Mouse (Mus musculus) CH12.LX (cell line): ENCODE results near the gene Tpte. TPM values are rescaled to one million over a fixed set of nuclear protein-coding genes. Genes with fewer than 3 reads are reported as not detected.

ENCODE experiments used
- DNase-seq: peaks from one replicate; pipeline ENCODE4 v3.0.0-alpha.2; 2013; ENCODE audit errors: extremely low read depth
- H3K27ac ChIP-seq: 2 replicates; pipeline ENCODE4 v1.5.1; 2012; ENCODE audit warnings: low read depth, mild to moderate bottlenecking, control low read depth, moderate library complexity; ENCODE audit not compliant: insufficient read depth
- H3K27me3 ChIP-seq: replicated peaks from 2 replicates; pipeline ENCODE3; 2012; ENCODE audit warnings: inconsistent platforms
- H3K36me3 ChIP-seq, 2 experiments: replicated peaks in 1 of 2; 2 replicates each; pipeline versions ENCODE3 to v1.6.1; 2012; ENCODE audit warnings: inconsistent platforms in 1 of 2, low read length in 1 of 2, mild to moderate bottlenecking in 1 of 2, mixed read lengths in 1 of 2, moderate library complexity in 1 of 2; ENCODE audit not compliant: control insufficient read depth in 1 of 2, insufficient read depth in 1 of 2
- H3K4me1 ChIP-seq, 2 experiments: 2 replicates each; pipeline ENCODE4 v1.6.1; 2012; ENCODE audit warnings: inconsistent platforms in 1 of 2, moderate library complexity in 1 of 2; ENCODE audit not compliant: insufficient read depth in 2 of 2, control insufficient read depth in 1 of 2
- H3K4me2 ChIP-seq: 2 replicates; pipeline ENCODE4 v1.6.1; 2012; ENCODE audit warnings: low read depth, mild to moderate bottlenecking, control low read depth; ENCODE audit not compliant: poor library complexity, insufficient read depth, severe bottlenecking
- H3K4me3 ChIP-seq, 3 experiments: fragments of 150-350 bp in 1 of 3; sonication (generic) in 1 of 3; replicated peaks in 1 of 3; 2 replicates each; pipeline versions ENCODE3 to v1.5.1; 2011 to 2012; ENCODE audit warnings: low read depth in 2 of 3, low read length in 2 of 3, mild to moderate bottlenecking in 2 of 3, moderate library complexity in 2 of 3, control low read depth in 1 of 3, improper control_type of control experiment in 1 of 3, inconsistent platforms in 1 of 3, mixed read lengths in 1 of 3; ENCODE audit not compliant: poor library complexity in 1 of 3
- H3K79me2 ChIP-seq: replicated peaks from 2 replicates; pipeline ENCODE4 v1.6.1; 2012; ENCODE audit warnings: mild to moderate bottlenecking, moderate library complexity; ENCODE audit not compliant: control insufficient read depth, poor library complexity, insufficient read depth, severe bottlenecking; ENCODE audit errors: extremely low read depth
- H3K9ac ChIP-seq: 2 replicates; pipeline ENCODE4 v1.6.1; 2012; ENCODE audit warnings: low read depth, mild to moderate bottlenecking, control low read depth, moderate library complexity; ENCODE audit not compliant: insufficient read depth
- H3K9me3 ChIP-seq: replicated peaks from 2 replicates; pipeline ENCODE3; 2012; ENCODE audit warnings: low read length, inconsistent platforms, mixed read lengths
- BHLHE40 ChIP-seq: IDR thresholded peaks from 2 replicates; pipeline ENCODE4 v1.6.1; 2011; ENCODE audit warnings: mild to moderate bottlenecking, low read depth, low read length, improper control_type of control experiment
- CHD1 ChIP-seq: IDR thresholded peaks from 2 replicates; pipeline ENCODE4 v1.6.1; 2012; ENCODE audit warnings: low read depth, low read length, improper control_type of control experiment, inconsistent platforms
- CTCF ChIP-seq, 2 experiments: IDR thresholded peaks in 1 of 2; conservative IDR thresholded peaks in 1 of 2; 2 replicates each; pipeline ENCODE4 v1.5.1; 2011 to 2012; ENCODE audit warnings: low read depth in 2 of 2, low read length in 2 of 2, improper control_type of control experiment in 1 of 2, inconsistent platforms in 1 of 2, mild to moderate bottlenecking in 1 of 2, moderate library complexity in 1 of 2
- E2F4 ChIP-seq: IDR thresholded peaks from 2 replicates; pipeline ENCODE4 v1.6.1; 2011; ENCODE audit warnings: low read depth, low read length, improper control_type of control experiment; ENCODE audit not compliant: insufficient replicate concordance
- EP300 ChIP-seq: IDR thresholded peaks from 2 replicates; pipeline ENCODE4 v1.6.1; 2011; ENCODE audit warnings: low read length, improper control_type of control experiment
- ETS1 ChIP-seq: conservative IDR thresholded peaks from 2 replicates; pipeline ENCODE4 v1.6.1; 2012; ENCODE audit warnings: low read depth, mild to moderate bottlenecking, inconsistent platforms, low read length, improper control_type of control experiment, moderate library complexity
- HCFC1 ChIP-seq: IDR thresholded peaks from 2 replicates; pipeline ENCODE4 v1.6.1; 2012; ENCODE audit warnings: low read depth, mild to moderate bottlenecking, inconsistent platforms, low read length, improper control_type of control experiment
- IRF4 ChIP-seq: IDR thresholded peaks from 2 replicates; pipeline ENCODE4 v1.6.1; 2014; ENCODE audit warnings: low read depth, mild to moderate bottlenecking, inconsistent platforms, low read length, improper control_type of control experiment
- JUN ChIP-seq: IDR thresholded peaks from 2 replicates; pipeline ENCODE4 v1.6.1; 2011; ENCODE audit warnings: low read depth, mild to moderate bottlenecking, low read length, improper control_type of control experiment, moderate library complexity; ENCODE audit not compliant: insufficient read depth
- JUND ChIP-seq: conservative IDR thresholded peaks from 2 replicates; pipeline ENCODE4 v1.6.1; 2011; ENCODE audit warnings: low read depth, low read length, improper control_type of control experiment
- KAT2A ChIP-seq: IDR thresholded peaks from 2 replicates; pipeline ENCODE4 v1.6.1; 2012; ENCODE audit warnings: low read length, improper control_type of control experiment, inconsistent platforms; ENCODE audit not compliant: insufficient replicate concordance
- MAFK ChIP-seq: IDR thresholded peaks from 2 replicates; pipeline ENCODE4 v1.6.1; 2011; ENCODE audit warnings: low read length, improper control_type of control experiment; ENCODE audit not compliant: insufficient replicate concordance
- MAZ ChIP-seq: IDR thresholded peaks from 2 replicates; pipeline ENCODE4 v1.6.1; 2012; ENCODE audit warnings: low read depth, mild to moderate bottlenecking, inconsistent platforms, low read length, improper control_type of control experiment, moderate library complexity
- NELFE ChIP-seq: IDR thresholded peaks from 2 replicates; pipeline ENCODE4 v1.6.1; 2011; ENCODE audit warnings: low read depth, low read length, improper control_type of control experiment
- NRF1 ChIP-seq: IDR thresholded peaks from 2 replicates; pipeline ENCODE4 v1.6.1; 2014; ENCODE audit warnings: low read depth, mild to moderate bottlenecking, inconsistent platforms, low read length, improper control_type of control experiment, moderate library complexity
- PAX5 ChIP-seq: IDR thresholded peaks from 2 replicates; pipeline ENCODE4 v1.6.1; 2012; ENCODE audit warnings: low read length, inconsistent platforms, mixed read lengths
- POLR2A ChIP-seq: IDR thresholded peaks from 2 replicates; pipeline ENCODE4 v1.6.1; 2011; ENCODE audit warnings: low read depth, mild to moderate bottlenecking, improper control_type of control experiment, low read length
- POLR2AphosphoS2 ChIP-seq: IDR thresholded peaks from 2 replicates; pipeline ENCODE4 v1.6.1; 2011; ENCODE audit warnings: low read depth, low read length, improper control_type of control experiment
- RAD21 ChIP-seq: IDR thresholded peaks from 2 replicates; pipeline ENCODE4 v1.6.1; 2011; ENCODE audit warnings: low read depth, mild to moderate bottlenecking, low read length, improper control_type of control experiment, moderate library complexity
- RCOR1 ChIP-seq: conservative IDR thresholded peaks from 2 replicates; pipeline ENCODE4 v1.6.1; 2012; ENCODE audit warnings: low read depth, mild to moderate bottlenecking, inconsistent platforms, low read length, improper control_type of control experiment
- SIN3A ChIP-seq: IDR thresholded peaks from 2 replicates; pipeline ENCODE4 v1.6.1; 2012; ENCODE audit warnings: low read length, improper control_type of control experiment, inconsistent platforms
- SMC3 ChIP-seq: IDR thresholded peaks from 2 replicates; pipeline ENCODE4 v1.6.1; 2011; ENCODE audit warnings: low read depth, low read length, improper control_type of control experiment
- TBP ChIP-seq: conservative IDR thresholded peaks from 2 replicates; pipeline ENCODE4 v1.6.1; 2011; ENCODE audit warnings: low read depth, low read length, improper control_type of control experiment
- TCF12 ChIP-seq: IDR thresholded peaks from 2 replicates; pipeline ENCODE4 v1.6.1; 2014; ENCODE audit warnings: low read depth, mild to moderate bottlenecking, inconsistent platforms, low read length, improper control_type of control experiment
- USF2 ChIP-seq: conservative IDR thresholded peaks from 2 replicates; pipeline ENCODE4 v1.6.1; 2011; ENCODE audit warnings: low read depth, low read length, improper control_type of control experiment
- dilution Hi-C: fragments of 300-500 bp; cut with MboI; formaldehyde crosslinking; loops from 2 replicates; pipeline ENCODE4 v1.14.3; 2020; ENCODE audit warnings: low sequenced_read_pairs; ENCODE audit not compliant: extremely low pct_unique_long_range_greater_than_20kb, extremely low pct_ligation_motif_present
- in situ Hi-C: fragments of 300-500 bp; cut with MboI; formaldehyde crosslinking; loops from 3 replicates; pipeline ENCODE4 v1.14.3; 2019; ENCODE audit warnings: low sequenced_read_pairs, low pct_ligation_motif_present, low pct_unique_long_range_greater_than_20kb, mixed read lengths
- polyA plus RNA-seq: library from polyadenylated mRNA; unstranded; fragments of >175 nt; gene quantifications from 2 replicates; pipeline ENCODE4 v1.2.1, GENCODE M21; 2012; ENCODE audit warnings: low read depth; ENCODE audit not compliant: insufficient read length
- total RNA-seq, 2 experiments: library from RNA; depleted of rRNA; stranded (reverse); fragments of 300-350 nt in 1 of 2; fragments of >200 nt in 1 of 2; gene quantifications; 2 replicates each; pipeline ENCODE4 v1.2.3; 2012 to 2014

The Tpte gene
- total RNA-seq (2012; rRNA removed) (not detected in 2 replicates), total RNA-seq (2014; rRNA removed) (not detected in 2 replicates), polyA plus RNA-seq (not detected in 2 replicates)

DNA sequence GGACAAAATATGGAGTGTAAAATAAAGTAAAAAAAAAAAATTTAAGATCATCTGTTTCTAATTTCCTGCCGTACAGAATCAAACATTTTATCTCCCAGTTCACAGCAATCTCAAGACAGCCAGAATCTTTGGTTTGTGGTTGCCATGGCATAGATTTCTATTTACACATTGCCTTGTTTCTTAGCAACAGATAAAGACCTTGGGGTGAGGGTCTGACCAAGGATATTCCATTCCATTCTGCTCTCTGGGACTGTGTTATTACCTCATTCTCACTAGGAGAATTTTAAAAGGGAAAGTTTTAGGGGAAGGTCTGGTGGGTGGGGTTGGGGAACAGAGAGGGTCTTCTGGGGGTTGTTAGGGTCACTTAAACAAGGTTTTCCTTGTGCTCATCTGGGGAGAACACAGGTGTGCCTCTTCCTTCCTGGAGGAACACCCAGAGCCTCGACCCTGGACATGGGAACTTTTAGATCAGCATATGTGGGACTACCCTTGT lies at the start of gene Tpte:
Gene Tpte (plus strand): TSS at position 443 of the 493 bp plus-strand sequence.
- dilution Hi-C loops (no loop called here), in situ Hi-C loops (no loop called here)
- Histone ChIP-seq H3K36me3 (no peaks in the 10 kb centered on the region), H3K4me1 (no peaks in the 10 kb centered on the region), H3K4me2 (no peak within 1 kb of the TSS), H3K27me3 (no peaks in the 10 kb centered on the region), H3K27ac (no peak within 1 kb of the TSS), H3K9ac (no peak within 1 kb of the TSS), H3K9me3 (peaks cover 2% of the 10 kb centered on the region), H3K79me2 (no peaks in the 10 kb centered on the region), H3K4me3 (no peak within 1 kb of the TSS)
- DNase-seq: no peak
- TF ChIP-seq KAT2A: no peak
- TF ChIP-seq CTCF (conservative IDR thresholded peaks at IDR 0.05 in 1 of 2, IDR thresholded peaks at IDR 0.05 in 1 of 2; ENCODE audit: low read depth in 2 of 2, low read length in 2 of 2): no peak
- no peak for TF ChIP-seq JUN
- no peak for TF ChIP-seq RAD21
- TF ChIP-seq CHD1: no peak
- TF ChIP-seq BHLHE40: no peak
- no peak for TF ChIP-seq TBP
- no peak for TF ChIP-seq JUND
- TF ChIP-seq HCFC1: no peak
- no peak for TF ChIP-seq MAFK
- no peak for TF ChIP-seq RCOR1
- no peak for TF ChIP-seq SMC3

DNA sequence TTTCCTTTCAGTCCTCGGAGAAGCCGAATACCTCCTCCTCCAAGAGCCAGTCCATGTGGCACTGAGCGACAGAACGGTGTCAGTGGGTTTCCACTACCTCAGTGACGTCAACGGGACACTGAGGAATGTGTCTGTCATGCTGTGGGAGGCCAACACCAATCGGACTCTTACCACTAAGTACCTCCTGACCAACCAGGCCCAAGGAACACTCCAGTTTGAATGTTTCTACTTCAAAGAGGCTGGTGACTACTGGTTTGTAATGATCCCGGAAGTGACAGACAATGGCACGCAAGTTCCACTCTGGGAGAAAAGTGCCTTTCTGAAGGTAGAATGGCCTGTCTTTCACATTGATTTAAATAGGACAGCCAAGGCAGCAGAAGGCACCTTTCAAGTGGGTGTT lies 40.3 kb upstream of the Tpte start:
- H3K4me1 ChIP-seq: peaks cover 0 to 5% of the 10 kb centered on the region in 2 experiments; a peak in 2 of 4 replicates
- no peaks in the 10 kb centered on the region for H3K9me3 ChIP-seq
- no peaks in the 10 kb centered on the region for H3K79me2 ChIP-seq
- H3K4me3 ChIP-seq: no peak overlapping the region
- in situ Hi-C loops: no loop called here
- no peaks in the 10 kb centered on the region for H3K27me3 ChIP-seq
- dilution Hi-C loops: no loop called here
- TF ChIP-seq PAX5 (no peak), NRF1 (no peak), IRF4 (no peak), KAT2A (no peak), MAFK (no peak), SIN3A (no peak), BHLHE40 (no peak), POLR2A (no peak), USF2 (no peak), ETS1 (no peak), E2F4 (no peak), CTCF (conservative IDR thresholded peaks at IDR 0.05 in 1 of 2, IDR thresholded peaks at IDR 0.05 in 1 of 2; ENCODE audit: low read depth in 2 of 2, low read length in 2 of 2) (no peak), TBP (no peak), TCF12 (no peak), NELFE (no peak), EP300 (no peak), SMC3 (no peak), POLR2AphosphoS2 (no peak), RCOR1 (no peak), MAZ (no peak)
- H3K27ac ChIP-seq: no peak overlapping the region
- H3K9ac ChIP-seq: no peak overlapping the region
- H3K4me2 ChIP-seq: no peak overlapping the region
- no peak for DNase-seq
- peaks cover 0 to 2% of the 10 kb centered on the region in 2 experiments for H3K36me3 ChIP-seq
